Mouse (Mus musculus): Measurements from ENCODE around the gene Olfr1294.

The Olfr1294 gene

GRCm38 (mm10) chr2:111540191-111540590, at the start of gene Olfr1294:
TSS of gene Olfr1294 (minus strand) at chr2:111540291.
- no peak for DNase-seq

- no peak for DNase-seq
These were observed 29.5 kb upstream of the Olfr1294 start, which contains the start of gene Olfr1295 for GRCm38 (mm10) chr2:111569581-111569980. TSS of gene Olfr1295 (minus strand) at chr2:111569681.

- DNase-seq: no peak
These were observed 15.2 kb downstream of the Olfr1294 start, which contains the start of gene Olfr1293-ps for GRCm38 (mm10) chr2:111524903-111525302. TSS of gene Olfr1293-ps (plus strand) at chr2:111525203.

- peak; percentile 74 for DNase-seq
These were observed 22.6 kb downstream of the Olfr1294 start for GRCm38 (mm10) chr2:111517451-111517850.

GRCm38 (mm10) chr2:111496880-111497279, 43.2 kb downstream of the Olfr1294 start, which contains the start of gene Olfr1291-ps1:
TSS of gene Olfr1291-ps1 (plus strand) at chr2:111497180.
- DNase-seq: no peak

GRCm38 (mm10) chr2:111493729-111494128, 46.4 kb downstream of the Olfr1294 start, which contains the start of gene Olfr1290:
TSS of gene Olfr1290 (minus strand) at chr2:111493829.
- no peak for DNase-seq

Measured in heart, adult 11 months (tissue).